Mouse (Mus musculus) liver, embryonic 13.5 days (tissue): ENCODE data around the gene Zfp526. TPM values are rescaled to one million over a fixed set of nuclear protein-coding genes. Genes with fewer than 3 reads are reported as not detected.

ENCODE experiments used
- microRNA-seq: library from miRNA; unstranded; fragments of <30 nt; microRNA quantifications from one replicate; pipeline ENCODE4, GENCODE M21; 2016
- polyA plus RNA-seq: library from polyadenylated mRNA; unstranded; fragments of >200 nt; fragmentation: Nextera tagmentation; extraction: Ambion mirVana; gene quantifications from 2 replicates; pipeline ENCODE4 v1.2.1, GENCODE M21; 2015

Zfp526 gene
- polyA plus RNA-seq, 1 experiment from 2014 or later = 2.0 TPM

Small RNA genes within 50 kb of the gene (microRNA-seq; reads per million reads assigned to microRNA genes)
- gene Mir7048 = 1.2 reads per million

Other genes starting within 250 kb of the Zfp526 start
- gene Rabac1, start 248.7 kb upstream of the Zfp526 start, polyA plus RNA-seq = 56.4 and 59.5 TPM in 2 replicates
- 0.82 and 0.87 TPM in 2 replicates for gene Atp1a3, start 215.5 kb upstream of the Zfp526 start, polyA plus RNA-seq
- gene Grik5, start 149.1 kb upstream of the Zfp526 start, polyA plus RNA-seq = 0.86 and 1.0 TPM in 2 replicates
- 9.7 and 11.1 TPM in 2 replicates for gene Zfp574, start 148.9 kb upstream of the Zfp526 start, polyA plus RNA-seq
- 1.5 and 1.6 TPM in 2 replicates for gene Pou2f2, start 41.7 kb upstream of the Zfp526 start, polyA plus RNA-seq
- gene Dedd2, start 810 bp upstream of the Zfp526 start, polyA plus RNA-seq = 27.0 and 27.6 TPM in 2 replicates
- 6.2 and 6.3 TPM in 2 replicates for gene Gsk3a, start 16.4 kb downstream of the Zfp526 start, polyA plus RNA-seq
- 4.3 TPM in 2 replicates for gene Erf, start 29.3 kb downstream of the Zfp526 start, polyA plus RNA-seq
- gene Cic, start 46.3 kb downstream of the Zfp526 start, polyA plus RNA-seq = 9.7 and 10.4 TPM in 2 replicates
- 29.3 and 31.6 TPM in 2 replicates for gene Pafah1b3, start 76.6 kb downstream of the Zfp526 start, polyA plus RNA-seq
- not detected in 2 replicates for gene Prr19, start 80.0 kb downstream of the Zfp526 start, polyA plus RNA-seq
- 0.10 TPM in 1 of 2 replicates, not detected in the other for gene Tmem145, start 84.7 kb downstream of the Zfp526 start, polyA plus RNA-seq
- gene Megf8, start 95.7 kb downstream of the Zfp526 start, polyA plus RNA-seq = 1.0 and 1.2 TPM in 2 replicates
- 0.15 TPM in 1 of 2 replicates, not detected in the other for gene Cnfn, start 148.3 kb downstream of the Zfp526 start, polyA plus RNA-seq
- gene Lipe, start 177.3 kb downstream of the Zfp526 start, polyA plus RNA-seq = 2.4 and 2.7 TPM in 2 replicates
- not detected in 2 replicates for gene Cxcl17, start 191.5 kb downstream of the Zfp526 start, polyA plus RNA-seq